Mouse (Mus musculus): ENCODE measurements around the gene Col4a3bp. TPM values are rescaled to one million over a fixed set of nuclear protein-coding genes. Genes with fewer than 3 reads are reported as not detected.

The Col4a3bp gene
- total and polyA plus RNA-seq, 2 experiments from 2014 or later = 9.5 to 35.0 TPM

- DNase-seq (ENCODE audit: low spot score) = no peak
Observed at GRCm38 (mm10) chr13:96555099-96555498, 12.7 kb downstream of the Col4a3bp start.

GRCm38 (mm10) chr13:96567977-96568376 lies 25.6 kb downstream of the Col4a3bp start:
- no peaks in the 10 kb centered on the region for H3K36me3 ChIP-seq (ENCODE audit: insufficient read depth, low read length)
- no peaks in the 10 kb centered on the region for H3K9me3 ChIP-seq (ENCODE audit: low read length)
- no peaks in the 10 kb centered on the region for H3K27me3 ChIP-seq (ENCODE audit: insufficient read depth, low read length)
- no peak for DNase-seq (ENCODE audit: low spot score)
- H3K27ac ChIP-seq = no peak overlapping the region
- ATAC-seq = no peak
- no peaks in the 10 kb centered on the region for H3K4me1 ChIP-seq (ENCODE audit: insufficient read depth, low read length)
- 53% methylated on average over 6 of the region's 6 CpGs for WGBS
- no peak for TF ChIP-seq CTCF (IDR thresholded peaks at IDR 0.05; ENCODE audit: low read depth)
- H3K4me2 ChIP-seq (ENCODE audit: low read depth, low read length) = no peak overlapping the region
- H3K4me3 ChIP-seq (ENCODE audit: low read length) = no peak overlapping the region
- H3K9ac ChIP-seq (replicated peaks; ENCODE audit: low read length) = no peak overlapping the region

More at GRCm38 (mm10) chr13:96555099-96555498, 12.7 kb downstream of the Col4a3bp start:
- no peak overlapping the region for H3K4me3 ChIP-seq (ENCODE audit: low read length)
- H3K27me3 ChIP-seq (ENCODE audit: insufficient read depth, low read length) = no peaks in the 10 kb centered on the region
- H3K9ac ChIP-seq (replicated peaks; ENCODE audit: low read length) = no peak overlapping the region
- WGBS = 94% methylated on average over 3 of the region's 3 CpGs
- no peaks in the 10 kb centered on the region for H3K9me3 ChIP-seq (ENCODE audit: low read length)
- no peak overlapping the region for H3K4me2 ChIP-seq (ENCODE audit: low read depth, low read length)
- H3K27ac ChIP-seq = no peak overlapping the region
- H3K36me3 ChIP-seq (ENCODE audit: insufficient read depth, low read length) = no peaks in the 10 kb centered on the region
- no peak for TF ChIP-seq CTCF (IDR thresholded peaks at IDR 0.05; ENCODE audit: low read depth)
- ATAC-seq = no peak
- H3K4me1 ChIP-seq (ENCODE audit: insufficient read depth, low read length) = no peaks in the 10 kb centered on the region

DNA sequence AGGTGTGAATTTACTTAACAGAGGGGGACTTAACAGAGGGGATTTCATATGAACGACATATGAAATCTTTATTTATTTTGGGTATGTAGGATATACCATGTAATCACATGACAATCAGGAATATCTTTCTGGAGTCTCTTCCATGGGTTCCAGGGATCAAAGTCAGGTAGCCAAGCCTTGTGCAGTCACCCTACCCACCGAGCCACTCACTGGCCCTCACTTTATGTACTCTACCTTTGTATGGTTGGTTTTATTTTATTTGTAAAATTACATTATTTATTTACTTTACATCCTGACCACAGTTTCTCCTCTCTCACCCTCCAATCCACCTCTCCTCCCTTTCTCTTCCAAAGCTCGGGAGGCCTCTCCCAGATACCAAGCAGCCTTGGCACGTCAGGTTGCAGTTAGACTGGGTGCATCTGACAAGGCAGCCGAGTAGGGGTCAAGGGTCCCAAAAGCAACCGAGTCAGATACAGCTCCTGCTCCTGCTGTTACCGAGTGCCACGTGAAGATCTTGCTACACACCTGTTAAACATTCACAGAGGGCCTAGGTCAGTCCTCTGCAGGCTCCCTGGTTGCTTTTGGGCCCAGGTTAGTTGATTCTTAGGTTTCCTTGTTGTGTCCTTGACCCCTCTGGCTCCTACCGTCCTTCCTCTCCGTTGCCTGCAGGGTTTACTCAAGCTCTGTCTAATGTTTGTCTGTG lies 28.0 kb downstream of the Col4a3bp start:
- no peak overlapping the region for H3K9ac ChIP-seq (replicated peaks; ENCODE audit: low read length)
- H3K4me3 ChIP-seq (ENCODE audit: low read length) = no peak overlapping the region
- H3K4me2 ChIP-seq (ENCODE audit: low read depth, low read length) = no peak overlapping the region
- DNase-seq (ENCODE audit: low spot score) (no peak), ATAC-seq (no peak)
- TF ChIP-seq CTCF (IDR thresholded peaks at IDR 0.05; ENCODE audit: low read depth) = no peak
- H3K9me3 ChIP-seq (ENCODE audit: low read length) = no peaks in the 10 kb centered on the region
- H3K4me1 ChIP-seq (ENCODE audit: insufficient read depth, low read length) = no peaks in the 10 kb centered on the region
- no peak overlapping the region for H3K27ac ChIP-seq
- no peaks in the 10 kb centered on the region for H3K27me3 ChIP-seq (ENCODE audit: insufficient read depth, low read length)
- no peaks in the 10 kb centered on the region for H3K36me3 ChIP-seq (ENCODE audit: insufficient read depth, low read length)
- 70% methylated on average over 10 of the region's 10 CpGs for WGBS

GRCm38 (mm10) chr13:96571016-96571361 lies 28.6 kb downstream of the Col4a3bp start:
- no peaks in the 10 kb centered on the region for H3K9me3 ChIP-seq (ENCODE audit: low read length)
- H3K4me2 ChIP-seq (ENCODE audit: low read depth, low read length) = no peak overlapping the region
- no peaks in the 10 kb centered on the region for H3K27me3 ChIP-seq (ENCODE audit: insufficient read depth, low read length)
- no peak overlapping the region for H3K4me3 ChIP-seq (ENCODE audit: low read length)
- H3K4me1 ChIP-seq (ENCODE audit: insufficient read depth, low read length) = no peaks in the 10 kb centered on the region
- no peak for TF ChIP-seq CTCF (IDR thresholded peaks at IDR 0.05; ENCODE audit: low read depth)
- no peak overlapping the region for H3K27ac ChIP-seq
- ATAC-seq (no peak), DNase-seq (ENCODE audit: low spot score) (no peak)
- no peaks in the 10 kb centered on the region for H3K36me3 ChIP-seq (ENCODE audit: insufficient read depth, low read length)
- WGBS = 64% methylated on average over 6 of the region's 6 CpGs
- H3K9ac ChIP-seq (replicated peaks; ENCODE audit: low read length) = no peak overlapping the region

- 88% methylated on average over 2 of the region's 2 CpGs for WGBS
- ATAC-seq = no peak
Observed at GRCm38 (mm10) chr13:96574170-96574569, 31.8 kb downstream of the Col4a3bp start.

GRCm38 (mm10) chr13:96579104-96579503 lies 36.7 kb downstream of the Col4a3bp start:
- Histone ChIP-seq H3K9ac (replicated peaks; ENCODE audit: low read length) (no peak overlapping the region), H3K27ac (no peak overlapping the region), H3K27me3 (ENCODE audit: insufficient read depth, low read length) (no peaks in the 10 kb centered on the region), H3K4me1 (ENCODE audit: insufficient read depth, low read length) (no peaks in the 10 kb centered on the region), H3K36me3 (ENCODE audit: insufficient read depth, low read length) (no peaks in the 10 kb centered on the region), H3K9me3 (ENCODE audit: low read length) (no peaks in the 10 kb centered on the region), H3K4me2 (ENCODE audit: low read depth, low read length) (no peak overlapping the region), H3K4me3 (ENCODE audit: low read length) (no peak overlapping the region)
- 87% methylated on average over 2 of the region's 2 CpGs for WGBS
- ATAC-seq = no peak
- no peak for TF ChIP-seq CTCF (IDR thresholded peaks at IDR 0.05; ENCODE audit: low read depth)
- no peak for DNase-seq (ENCODE audit: low spot score)

More at GRCm38 (mm10) chr13:96574170-96574569, 31.8 kb downstream of the Col4a3bp start:
- no peak for DNase-seq (ENCODE audit: low spot score)
- H3K36me3 ChIP-seq (ENCODE audit: insufficient read depth, low read length) = no peaks in the 10 kb centered on the region
- no peak overlapping the region for H3K4me2 ChIP-seq (ENCODE audit: low read depth, low read length)
- TF ChIP-seq CTCF (IDR thresholded peaks at IDR 0.05; ENCODE audit: low read depth) = no peak
- no peak overlapping the region for H3K27ac ChIP-seq
- H3K4me3 ChIP-seq (ENCODE audit: low read length) = no peak overlapping the region
- no peak overlapping the region for H3K9ac ChIP-seq (replicated peaks; ENCODE audit: low read length)
- H3K27me3 ChIP-seq (ENCODE audit: insufficient read depth, low read length) = no peaks in the 10 kb centered on the region
- no peaks in the 10 kb centered on the region for H3K4me1 ChIP-seq (ENCODE audit: insufficient read depth, low read length)
- no peaks in the 10 kb centered on the region for H3K9me3 ChIP-seq (ENCODE audit: low read length)

DNA sequence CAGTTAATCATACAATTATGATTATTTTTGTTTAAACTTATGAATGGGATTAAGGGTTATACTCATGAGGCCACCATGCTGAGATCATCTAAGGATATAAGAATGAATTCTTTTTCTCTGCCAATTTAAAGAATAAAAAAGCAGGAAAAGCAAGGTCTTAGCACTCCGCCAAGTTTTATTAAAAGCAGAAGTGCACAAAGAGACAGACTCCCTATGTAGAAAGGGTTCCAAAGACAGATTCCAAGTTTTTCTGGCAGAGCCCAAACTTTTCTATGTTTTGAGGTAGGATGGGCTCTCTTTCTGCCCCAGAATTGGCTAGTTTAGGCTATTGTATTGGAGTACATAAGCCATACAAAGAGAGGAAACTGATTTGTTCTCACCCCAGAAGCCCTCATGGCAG lies 37.6 kb downstream of the Col4a3bp start:
- Histone ChIP-seq H3K9me3 (ENCODE audit: low read length) (no peaks in the 10 kb centered on the region), H3K36me3 (ENCODE audit: insufficient read depth, low read length) (no peaks in the 10 kb centered on the region), H3K4me2 (ENCODE audit: low read depth, low read length) (no peak overlapping the region), H3K27me3 (ENCODE audit: insufficient read depth, low read length) (no peaks in the 10 kb centered on the region), H3K4me1 (ENCODE audit: insufficient read depth, low read length) (no peaks in the 10 kb centered on the region), H3K27ac (no peak overlapping the region), H3K9ac (replicated peaks; ENCODE audit: low read length) (no peak overlapping the region), H3K4me3 (ENCODE audit: low read length) (no peak overlapping the region)
- 42% methylated on average over 1 of the region's 1 CpGs for WGBS
- ATAC-seq (no peak), DNase-seq (ENCODE audit: low spot score) (no peak)
- no peak for TF ChIP-seq CTCF (IDR thresholded peaks at IDR 0.05; ENCODE audit: low read depth)
